Mouse (Mus musculus) left cerebral cortex, adult 11 months (tissue): ENCODE results near the gene Kpna7.
A peak's percentile ranks its signal among the peaks of the same experiment; 100 is the strongest.
"Not testable (repeated sequence)": the region's sequence is repeated elsewhere in the genome, so short reads cannot be mapped to it uniquely, and the experiment has no call there.

Source experiments
- DNase-seq: peaks from one replicate; pipeline ENCODE4 v3.0.0; 2022; ENCODE audit warnings: low spot score

Kpna7 gene

DNA sequence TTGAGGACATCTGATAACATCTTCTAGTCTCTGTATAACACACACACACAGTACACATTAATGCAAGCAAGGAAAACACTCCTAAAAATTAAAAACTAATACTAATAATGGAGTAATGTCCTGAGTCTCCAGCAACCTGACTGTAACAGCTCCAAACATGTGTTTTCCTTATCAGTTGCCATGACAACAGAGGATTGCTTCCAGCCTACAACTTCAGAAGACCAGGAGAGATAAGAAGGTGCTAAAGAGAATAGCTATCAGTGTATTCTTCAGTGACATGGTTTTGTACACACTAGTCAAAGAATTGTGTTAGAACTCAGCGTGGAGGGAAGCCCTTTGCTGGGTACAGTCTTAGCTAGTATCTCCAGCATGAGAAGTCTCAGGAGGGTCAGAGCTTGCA lies 63.1 kb downstream of the Kpna7 start:
- not testable (repeated sequence) for DNase-seq

DNA sequence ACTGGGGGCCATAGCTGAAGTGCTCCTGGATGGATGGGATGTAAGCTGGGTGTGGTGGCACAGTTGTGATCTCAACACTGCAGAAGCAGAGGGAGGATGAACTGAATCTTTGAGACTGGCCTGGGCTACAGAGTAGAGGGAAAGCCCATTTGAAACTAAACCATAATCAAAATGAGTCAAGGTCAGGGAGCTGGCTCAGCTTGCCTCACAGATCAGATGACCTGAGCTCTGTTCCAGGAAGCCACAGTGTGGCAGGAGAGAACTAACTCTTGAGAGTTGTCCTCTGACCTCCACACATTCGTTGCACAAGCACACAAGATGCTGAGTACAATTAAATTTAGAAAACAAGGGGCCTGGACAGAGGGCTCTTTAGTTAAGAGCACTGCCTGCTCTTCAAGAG lies 63.6 kb downstream of the Kpna7 start:
- not testable (repeated sequence) for DNase-seq

DNA sequence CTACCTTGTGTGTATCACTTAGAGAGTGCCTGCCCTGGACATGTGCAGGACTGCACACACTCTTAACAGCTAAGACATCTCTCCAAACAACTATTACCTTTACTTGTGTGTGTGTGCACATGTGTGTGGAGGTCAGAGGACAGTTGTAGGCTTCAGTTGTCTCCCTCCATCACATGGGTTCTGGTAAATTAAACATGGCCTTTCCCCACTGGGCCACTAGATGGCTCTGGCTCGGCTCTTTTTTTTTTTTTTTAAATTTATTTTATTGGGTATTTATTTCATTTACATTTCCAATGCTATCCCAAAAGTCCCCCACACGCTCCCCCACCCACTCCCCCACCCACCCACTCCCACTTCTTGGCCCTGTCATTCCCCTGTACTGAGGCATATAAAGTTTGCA lies 67.1 kb downstream of the Kpna7 start:
- not testable (repeated sequence) for DNase-seq

DNA sequence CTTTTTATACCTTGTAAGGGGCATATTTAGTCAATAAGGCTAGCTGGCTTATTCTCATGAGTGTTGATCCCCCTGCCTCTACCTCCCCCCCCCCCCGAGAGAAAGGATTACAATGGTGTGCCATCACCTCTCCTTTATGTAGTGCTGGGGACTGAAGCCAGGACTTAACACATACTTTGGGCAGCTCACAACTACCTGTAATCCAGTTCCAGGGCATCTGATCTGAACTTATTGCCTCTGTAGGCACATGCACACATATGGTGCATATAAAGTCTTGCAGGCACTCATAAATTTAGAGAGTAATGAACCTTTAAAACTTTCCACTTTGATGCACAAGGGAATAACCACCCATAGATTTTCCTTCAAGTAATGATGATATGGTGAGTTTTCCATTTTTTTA lies 69.6 kb downstream of the Kpna7 start:
- DNase-seq = no peak

DNA sequence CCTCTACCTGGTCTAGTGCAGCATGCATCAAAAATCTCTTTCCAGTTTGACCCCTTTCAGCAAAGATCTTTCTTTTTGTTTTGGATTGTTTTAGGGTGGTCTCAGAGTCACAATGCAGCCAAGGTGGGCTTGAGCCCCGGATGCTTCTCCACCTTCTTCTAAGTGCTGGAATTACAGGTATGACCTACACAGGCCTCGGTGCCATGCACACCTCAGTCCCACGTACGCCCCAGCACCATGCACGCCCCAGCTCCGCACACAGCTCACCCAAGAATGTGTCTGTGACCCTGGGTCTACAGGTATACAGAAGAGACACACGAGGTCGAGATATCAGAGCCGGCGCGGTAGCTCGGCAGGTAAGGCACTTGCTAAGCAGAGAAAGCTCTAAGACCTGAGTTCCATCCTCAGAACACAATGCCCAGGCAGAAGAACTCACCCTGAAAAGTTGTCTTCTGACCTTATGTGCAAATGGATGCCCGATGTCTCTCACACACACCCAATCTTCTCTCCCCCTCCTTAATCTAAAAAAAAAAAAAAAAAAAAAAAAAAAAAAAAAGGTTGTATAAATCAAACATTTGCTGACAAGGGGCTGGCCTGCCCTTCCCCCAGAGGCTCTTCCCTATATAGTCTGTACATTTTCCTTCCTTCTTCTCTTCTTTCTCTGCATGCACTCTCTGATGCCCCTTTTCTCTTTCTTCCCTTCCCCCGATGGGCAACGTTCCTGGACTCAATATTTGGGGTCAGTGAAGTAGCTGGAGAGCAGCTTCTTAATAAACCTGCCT lies 74.8 kb downstream of the Kpna7 start:
- no peak for DNase-seq

DNA sequence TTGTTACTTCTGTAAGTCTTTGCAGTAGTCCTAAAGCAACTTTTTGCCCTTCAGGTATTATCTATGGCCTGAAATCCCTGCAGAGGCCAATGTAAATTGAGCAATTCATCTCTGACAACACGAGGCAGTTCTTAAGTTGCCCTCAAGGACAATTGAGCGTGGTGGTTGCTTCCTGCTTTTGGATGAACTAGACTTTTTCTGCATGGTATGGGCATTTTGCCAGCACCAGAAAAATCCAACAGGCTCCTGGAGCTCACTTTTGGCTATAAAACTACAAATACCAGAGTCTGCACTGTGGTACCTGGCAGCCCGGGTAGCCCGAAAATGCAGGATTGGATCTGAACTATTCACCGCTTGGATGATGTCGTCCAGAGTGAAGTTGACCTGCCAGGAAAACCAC lies 78.2 kb downstream of the Kpna7 start:
- DNase-seq = no peak

DNA sequence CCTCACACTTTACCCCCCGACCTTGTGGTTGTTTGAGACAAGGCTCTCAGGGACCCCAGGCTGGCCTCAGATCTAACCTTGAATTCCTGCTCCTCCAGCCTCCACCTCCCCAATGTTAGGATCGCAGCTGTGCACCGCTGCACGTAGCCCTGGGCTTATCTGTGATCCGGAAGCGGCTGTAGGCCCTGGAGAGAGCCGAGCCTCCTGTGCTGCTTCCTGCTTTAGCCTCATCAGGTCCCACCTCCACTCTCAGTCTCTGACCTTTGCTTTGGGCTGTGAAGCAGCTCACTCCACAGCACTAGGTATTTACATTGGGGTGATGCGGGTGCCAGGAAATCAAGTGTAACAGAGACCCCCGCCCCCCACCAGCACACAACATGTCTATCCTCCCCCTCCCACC lies 79.3 kb downstream of the Kpna7 start:
- DNase-seq = no peak

DNA sequence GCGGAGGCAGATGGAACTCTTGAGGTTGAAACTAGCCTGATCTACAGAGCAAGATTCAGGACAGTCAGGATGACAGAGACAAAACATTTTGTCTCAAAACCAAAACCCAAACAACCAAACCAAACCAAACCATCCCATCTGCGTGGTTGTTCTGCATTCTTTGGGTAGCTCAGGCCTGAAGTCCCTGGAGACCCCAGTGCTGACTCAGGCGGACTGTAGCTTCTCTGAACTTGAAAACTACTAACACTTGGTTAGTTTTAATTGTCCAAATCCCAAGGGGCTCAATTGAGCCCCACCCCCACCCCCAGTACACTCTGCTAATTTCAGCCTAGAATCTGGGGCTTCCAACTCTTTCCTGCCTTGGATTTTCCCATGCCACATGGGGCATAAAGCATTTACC lies 80.5 kb downstream of the Kpna7 start:
- no peak for DNase-seq

DNA sequence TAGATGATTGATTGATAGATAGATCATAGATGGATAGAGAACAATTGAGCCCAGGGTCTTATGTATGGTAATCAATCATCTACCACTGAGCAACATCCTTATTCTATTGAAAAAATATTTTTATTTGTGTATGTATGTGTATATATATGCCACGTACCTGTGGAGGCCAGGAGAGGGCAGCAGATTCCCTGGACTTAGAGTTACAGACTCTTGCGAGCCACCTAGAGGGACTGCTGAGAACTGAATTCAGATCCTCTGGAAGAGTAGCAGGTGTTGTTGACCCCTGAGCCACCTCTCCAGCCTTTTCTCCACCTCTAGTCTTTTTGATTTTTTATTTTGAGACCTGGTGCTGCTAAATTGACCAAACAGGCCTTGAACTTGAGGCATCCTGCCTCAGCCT lies 85.3 kb downstream of the Kpna7 start:
- no peak for DNase-seq

DNA sequence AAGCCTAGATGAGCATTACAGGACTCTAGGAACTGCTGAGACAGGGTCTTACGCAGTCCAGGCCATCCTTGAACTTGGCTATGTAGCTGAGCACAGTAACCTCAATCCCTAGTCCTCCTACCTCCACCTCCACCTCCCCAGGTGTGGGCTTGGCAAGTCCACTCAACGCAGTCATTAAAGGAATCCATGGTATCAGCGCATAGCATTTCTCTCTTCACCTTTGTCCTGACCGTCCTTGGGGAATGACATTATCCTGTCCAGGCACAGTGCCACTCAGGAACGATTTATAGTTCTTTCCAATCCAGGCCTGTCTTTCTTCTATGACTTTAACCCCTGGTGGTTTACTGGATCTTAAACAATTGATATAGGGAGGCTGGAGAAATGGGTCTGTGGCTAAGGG lies 93.3 kb downstream of the Kpna7 start:
- no peak for DNase-seq

DNA sequence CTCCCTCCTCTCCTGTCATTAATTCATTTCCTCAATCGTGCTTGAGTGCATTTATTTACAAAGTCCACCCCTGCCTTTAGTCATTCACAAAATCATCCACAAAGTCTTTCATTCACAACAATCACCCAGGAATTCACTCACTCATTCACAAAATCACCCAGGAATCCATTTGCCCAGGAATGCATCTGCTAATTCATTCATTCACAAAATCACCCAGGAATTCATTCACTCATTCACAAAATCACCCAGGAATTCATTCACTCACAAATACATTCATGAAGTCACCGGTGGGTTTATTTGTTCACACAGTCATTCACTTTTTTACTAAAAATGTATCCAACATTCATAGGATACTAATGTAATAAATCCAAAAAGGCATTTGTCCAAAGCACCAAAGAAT lies 93.8 kb downstream of the Kpna7 start:
- DNase-seq = no peak

DNA sequence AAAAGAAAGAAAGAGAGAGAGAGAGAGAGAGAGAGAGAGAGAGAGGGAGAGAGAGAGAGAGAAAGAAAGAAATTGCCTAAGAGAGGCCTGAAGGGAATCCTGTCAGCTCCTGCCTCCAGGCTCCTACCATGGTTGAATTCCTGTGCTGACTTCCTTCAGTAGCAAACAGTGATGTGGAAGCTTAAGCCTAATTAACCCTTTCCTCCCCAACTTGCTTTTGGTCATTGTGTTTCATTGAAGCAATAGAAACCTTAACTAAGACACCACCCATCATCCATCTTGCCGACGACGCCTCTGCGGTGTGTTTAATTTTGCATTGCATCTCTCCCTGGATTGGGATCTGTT lies 94.8 kb downstream of the Kpna7 start:
- DNase-seq = no peak

DNA sequence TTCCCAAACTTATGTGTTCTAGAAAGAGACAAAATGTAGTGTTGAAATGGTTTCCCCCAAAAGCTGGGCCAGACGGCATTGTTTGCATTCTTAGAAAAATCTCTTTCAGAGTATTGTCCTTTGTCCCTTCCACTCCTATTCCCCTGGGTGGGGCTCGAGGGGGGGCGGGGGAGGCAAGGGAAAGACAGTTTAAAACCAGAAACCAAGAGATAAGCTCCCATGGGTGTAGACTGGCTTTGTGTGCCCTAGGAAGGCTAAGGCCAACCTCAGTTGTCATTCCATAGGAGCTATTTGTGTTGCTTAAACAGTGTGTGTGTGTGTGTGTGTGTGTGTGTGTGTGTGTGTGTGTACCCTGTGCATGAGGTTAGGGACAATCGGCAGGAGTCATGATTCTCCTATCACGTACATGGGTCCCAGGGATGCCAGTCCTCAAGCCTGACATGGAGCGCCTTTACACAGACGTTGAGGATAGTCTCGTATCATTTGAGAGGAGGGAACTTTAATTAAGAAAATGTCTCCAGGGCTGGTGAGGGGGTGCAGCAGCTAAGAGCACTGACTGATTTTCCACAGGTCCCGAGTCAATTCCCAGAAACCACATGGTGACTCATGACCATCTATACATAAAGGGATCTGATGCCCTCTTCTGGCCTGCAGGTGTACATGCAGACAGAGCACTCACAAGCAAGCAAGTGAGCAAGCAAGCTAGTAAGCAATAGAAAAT lies 95.3 kb downstream of the Kpna7 start:
- DNase-seq = peak; percentile 40

DNA sequence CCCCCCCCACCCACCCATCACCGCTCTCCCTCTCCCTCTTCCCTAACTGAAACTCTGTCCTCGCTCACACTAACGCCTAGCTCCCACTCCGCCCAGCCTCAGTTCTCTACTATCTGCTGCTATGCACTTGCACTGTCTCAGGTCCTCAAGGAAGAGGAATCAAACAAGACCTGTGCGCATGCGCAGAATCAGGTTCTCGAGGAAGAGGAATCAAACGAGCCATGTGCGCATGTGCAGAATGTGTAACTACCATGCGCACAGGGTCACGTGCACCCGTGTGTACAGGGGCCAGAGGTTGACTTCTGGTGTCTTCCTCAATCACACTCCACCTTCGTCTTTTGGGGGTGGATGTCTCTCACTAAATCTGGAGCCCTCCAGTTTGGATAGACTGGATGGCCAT lies 96.3 kb downstream of the Kpna7 start:
- DNase-seq = no peak

DNA sequence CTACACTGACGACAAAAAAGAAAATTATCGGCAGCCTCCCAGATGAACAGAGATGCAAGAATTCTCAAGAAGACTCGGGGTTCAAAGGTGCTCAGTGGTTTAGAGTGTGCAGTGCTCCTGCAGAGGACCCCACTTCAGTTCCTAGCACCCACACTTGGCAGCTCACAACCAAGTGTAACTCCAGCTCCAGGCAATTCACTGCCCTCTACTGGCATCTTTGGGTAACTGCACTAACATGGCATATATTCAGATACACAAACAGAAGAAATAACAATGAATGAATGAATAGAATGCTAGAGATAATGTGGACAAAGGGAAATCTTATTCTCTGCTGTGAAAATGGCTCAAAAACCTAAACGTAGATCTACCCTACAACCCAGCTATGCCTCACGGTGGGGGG lies 99.0 kb downstream of the Kpna7 start:
- DNase-seq = no peak

DNA sequence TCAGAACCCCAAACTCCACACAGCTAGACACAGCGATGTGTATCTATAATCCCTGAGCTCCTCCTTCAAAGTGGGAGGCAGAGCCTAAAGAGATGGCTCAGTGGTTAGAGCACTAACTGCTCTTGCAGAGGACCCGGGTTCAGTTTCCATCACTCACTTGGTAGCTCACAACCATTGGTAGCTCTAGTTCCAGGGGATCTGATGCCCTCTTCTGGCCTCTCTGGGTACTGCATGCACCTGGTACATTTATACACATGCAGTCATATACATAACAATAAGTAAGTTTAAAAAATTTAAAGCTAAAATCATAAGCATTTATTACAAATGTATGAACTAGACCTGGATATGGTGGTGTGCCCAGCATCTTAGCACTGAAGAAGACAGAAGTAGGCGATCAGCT lies 100.6 kb downstream of the Kpna7 start:
- no peak for DNase-seq

DNA sequence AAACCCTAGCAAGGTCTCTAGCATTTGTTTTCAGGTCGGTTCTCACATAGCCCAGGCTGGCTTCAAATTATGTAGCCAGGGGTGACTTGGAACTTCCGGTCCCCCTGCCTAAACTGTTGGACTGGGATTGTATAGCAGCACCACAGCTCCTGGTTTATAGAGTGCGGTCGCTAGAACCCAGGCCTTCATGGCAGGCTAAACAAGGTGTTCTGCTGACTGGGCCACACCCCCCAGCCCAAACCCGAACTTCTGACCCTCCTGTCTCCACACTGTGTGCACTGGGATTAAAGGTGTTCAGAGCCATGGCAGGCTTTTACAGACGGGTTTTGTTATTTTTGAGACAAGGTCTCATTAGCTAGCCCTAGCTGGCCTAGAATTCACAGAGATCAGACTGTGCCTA lies 104.7 kb downstream of the Kpna7 start:
- DNase-seq = no peak

DNA sequence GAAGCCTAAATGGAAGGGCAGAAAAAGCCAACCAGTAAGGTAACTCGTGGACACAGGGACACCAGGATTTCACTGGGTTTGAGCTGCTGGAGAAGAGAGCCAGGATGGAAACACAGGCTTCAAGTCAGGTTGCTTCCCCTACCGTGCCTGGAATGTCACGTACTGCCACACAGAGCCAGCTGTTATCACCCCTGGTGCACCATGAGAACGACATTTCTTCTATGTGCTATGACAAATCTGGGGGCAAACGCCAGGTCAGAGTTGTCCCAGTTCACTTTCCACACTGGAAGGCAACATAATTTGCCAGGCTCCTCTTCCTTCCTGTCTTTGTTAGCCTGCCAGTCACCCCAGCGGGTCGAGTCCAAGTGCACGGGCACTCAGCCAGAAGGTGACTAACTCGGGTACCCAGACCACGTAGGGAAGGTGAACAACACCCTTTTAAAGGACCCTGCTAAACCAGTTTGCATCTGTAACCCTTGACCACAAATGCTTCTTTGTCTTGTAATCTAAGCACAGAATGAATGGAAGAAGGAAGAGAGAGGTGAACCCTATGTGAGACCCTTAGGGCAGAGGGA lies 105.2 kb downstream of the Kpna7 start:
- DNase-seq = no peak

DNA sequence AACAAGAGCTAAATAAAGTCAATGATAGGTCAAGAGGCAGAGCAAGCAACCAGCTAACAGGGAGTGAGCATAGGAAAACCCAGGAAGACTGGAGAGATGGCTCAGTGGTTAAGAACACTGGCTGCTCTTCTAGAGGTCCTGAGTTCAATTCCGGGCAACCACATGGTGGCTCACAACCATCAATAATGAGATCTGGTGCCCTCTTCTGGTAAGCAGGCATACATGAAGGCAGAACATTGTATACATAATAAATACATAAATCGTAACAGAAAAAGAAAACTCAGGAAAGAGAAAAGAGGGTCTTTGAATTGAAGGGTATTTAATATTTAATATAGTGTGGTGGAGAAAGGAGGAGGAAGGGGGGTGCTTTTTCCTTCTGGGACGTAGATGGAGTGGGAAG lies 112.6 kb downstream of the Kpna7 start:
- no peak for DNase-seq

DNA sequence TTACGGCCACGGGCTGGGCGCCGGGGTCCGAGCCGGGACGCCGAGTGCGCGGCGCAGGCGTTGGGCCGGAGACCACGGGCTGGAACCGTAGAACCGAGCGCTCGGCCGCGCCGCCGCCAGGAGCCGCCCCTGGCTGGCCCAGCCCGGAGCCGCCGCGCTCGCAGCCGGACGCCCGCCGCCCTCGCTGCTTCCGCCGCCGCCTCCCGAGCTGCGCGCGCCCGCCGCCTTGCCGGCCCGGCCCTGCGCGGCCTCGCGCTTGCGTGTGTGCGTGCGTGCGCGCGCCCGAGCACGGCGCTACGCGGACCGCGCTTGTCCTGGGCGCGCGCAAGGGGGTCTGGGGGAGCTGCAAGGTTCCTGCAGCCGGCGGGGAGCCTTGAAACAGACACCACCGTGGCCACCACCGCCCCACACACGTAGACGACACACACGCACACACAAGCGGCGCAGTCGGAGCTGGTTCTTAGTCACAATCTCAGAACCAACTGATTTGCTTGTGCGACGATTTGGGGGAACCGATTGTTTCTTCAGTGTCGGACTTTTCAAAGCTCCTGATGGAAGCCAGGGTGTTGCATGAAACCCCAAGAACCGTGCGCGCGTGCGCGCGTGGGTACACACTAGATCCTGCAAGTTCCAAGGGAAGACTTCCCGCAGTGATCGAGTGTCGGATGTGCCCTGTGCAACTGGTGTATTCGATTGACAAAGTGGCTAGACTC lies 118.0 kb downstream of the Kpna7 start, which contains the start of gene Smurf1:
Gene Smurf1 (minus strand): TSS at position 209 of the 713 bp plus-strand sequence.
- peak; percentile 75 for DNase-seq

DNA sequence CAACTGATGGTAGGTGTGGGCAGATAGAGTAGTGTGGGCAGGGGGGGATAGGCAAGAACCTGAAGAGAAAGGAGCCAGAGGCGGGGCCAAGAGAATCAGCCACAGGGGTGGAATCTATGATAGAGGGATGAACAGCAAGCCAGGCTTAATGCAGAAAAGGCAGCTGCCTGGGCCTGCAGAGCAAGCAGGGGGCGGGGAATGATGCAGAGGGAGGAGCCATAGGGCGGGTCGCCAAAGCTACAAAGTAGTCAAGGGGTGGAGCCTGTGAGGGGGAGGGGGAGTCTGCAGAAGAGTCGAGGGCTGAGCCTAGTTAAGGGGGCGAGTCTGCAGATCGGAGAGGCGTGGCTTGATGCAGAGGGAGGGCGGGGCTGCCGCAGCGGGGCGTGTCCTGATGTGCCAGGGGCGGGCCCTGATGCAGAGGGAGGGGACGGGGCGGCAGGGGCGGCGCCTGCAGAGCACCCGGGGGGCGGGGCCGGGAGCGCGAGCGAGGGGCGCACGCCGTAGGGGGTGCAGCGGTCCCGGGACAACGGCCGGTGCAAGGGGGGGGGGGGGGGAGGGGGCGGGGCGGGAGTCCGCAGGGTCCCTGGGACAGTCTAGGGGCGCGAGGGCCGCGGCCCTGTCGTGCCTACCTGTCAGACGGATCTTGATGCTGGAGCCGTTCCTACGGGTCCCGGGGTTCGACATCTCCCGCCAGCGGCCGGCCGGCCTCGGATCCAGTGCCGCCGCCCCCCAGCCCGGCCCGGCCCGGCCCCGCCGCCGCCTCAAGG lies 118.8 kb downstream of the Kpna7 start:
- peak; percentile 80 for DNase-seq

DNA sequence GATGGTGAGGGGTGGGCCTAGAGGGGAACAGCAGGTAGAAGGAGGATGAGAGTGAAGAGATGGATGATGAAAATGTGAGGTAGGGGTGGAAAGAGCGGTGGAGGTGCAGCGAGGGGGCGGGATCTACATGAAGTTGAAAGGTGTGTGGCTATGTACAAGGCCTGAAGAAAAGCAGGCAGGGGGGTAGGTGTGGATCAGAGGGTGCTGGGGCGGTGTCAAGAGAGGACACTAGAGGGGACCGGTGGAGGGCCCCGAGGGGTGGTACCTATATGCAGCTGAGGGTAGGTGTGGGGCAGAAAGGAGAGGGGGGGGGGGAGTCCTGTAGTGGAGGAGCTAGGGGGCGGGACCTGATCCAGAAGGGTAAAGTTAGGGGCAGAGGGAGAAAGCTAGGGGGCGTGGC lies 119.4 kb downstream of the Kpna7 start:
- DNase-seq = no peak
